Mouse (Mus musculus) spleen, adult 2 months (tissue): ENCODE measurements around the gene Ubc.

ENCODE experiments used
- CTCF ChIP-seq: fragments of 200-500 bp; IDR thresholded peaks from 2 replicates; pipeline ENCODE4 v1.5.1; 2011; ENCODE audit warnings: mild to moderate bottlenecking, inconsistent platforms; ENCODE audit not compliant: insufficient read depth, insufficient read length, insufficient replicate concordance; ENCODE audit errors: extremely low read depth
- POLR2A ChIP-seq: fragments of 200-500 bp; IDR thresholded peaks from 2 replicates; pipeline ENCODE4 v1.6.1; 2011; ENCODE audit warnings: low read depth, low read length, inconsistent platforms

DNA sequence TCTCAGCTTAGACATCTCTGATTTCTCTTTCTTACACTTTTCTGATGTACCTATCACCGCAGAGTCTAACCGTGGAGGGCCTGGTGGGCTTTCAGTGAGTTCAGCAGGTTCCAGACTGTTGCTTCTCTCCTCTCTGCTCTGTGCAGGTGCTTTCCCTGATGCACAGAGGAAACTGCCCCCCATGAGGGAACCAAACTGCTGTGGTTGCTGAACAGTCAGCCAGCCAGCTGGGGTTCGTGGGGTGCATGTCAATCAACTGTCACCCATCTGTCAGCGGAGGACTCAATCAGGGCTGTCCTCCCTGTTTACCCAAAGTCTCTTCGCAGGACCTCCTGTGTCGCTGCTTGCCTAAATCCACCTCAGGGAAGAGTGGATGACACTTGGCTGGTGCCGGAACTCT is 12.8 kb downstream of the Ubc start:
- no peak for TF ChIP-seq CTCF
- TF ChIP-seq POLR2A, result no peak
